Comparison of ENCODE assay signal across 29 mouse cellular contexts in the genomic region with DNA sequence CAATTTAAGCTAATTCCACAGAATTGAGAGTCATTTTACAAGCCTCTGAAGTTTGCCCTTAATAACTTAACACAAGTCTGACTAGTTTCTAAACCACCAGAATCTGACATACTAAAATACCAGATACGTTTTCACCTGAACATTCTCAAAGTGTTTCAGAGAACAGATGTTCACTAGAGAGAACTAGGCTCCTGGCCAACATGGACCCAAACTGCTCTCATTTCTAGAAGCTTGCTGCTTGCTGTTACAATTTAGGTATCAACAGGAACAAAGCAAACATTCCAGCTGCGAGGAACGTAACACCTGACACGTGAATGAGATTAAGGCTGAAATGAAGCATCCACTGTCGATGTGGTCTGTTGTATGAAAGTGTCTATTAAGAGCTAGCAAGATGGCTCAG. TPM values are rescaled to one million over a fixed set of nuclear protein-coding genes. Genes with fewer than 3 reads are reported as not detected.
A peak's percentile ranks its signal among the peaks of the same experiment; 100 is the strongest.
DNase-seq lines count a peak whose midpoint lies in the region; ATAC-seq and TF ChIP-seq lines count a peak whose summit lies in the region.
"Had no signal": no experiment of that assay in that cellular context is flagged by ENCODE, and none has a peak within 500 bp of the region (broad histone marks: within the 10 kb centered on the region; RNA-seq: fewer than 3 reads in every experiment).

No protein-coding gene starts in this region.

- no peak for TF ChIP-seq CTCF in hindbrain, postnatal 0 days (IDR thresholded peaks at IDR 0.05; ENCODE audit: low read depth)
- TF ChIP-seq CTCF in midbrain, postnatal 0 days (IDR thresholded peaks at IDR 0.05), result no peak
- TF ChIP-seq CTCF in small intestine, adult 2 months (IDR thresholded peaks at IDR 0.05; ENCODE audit: extremely low read depth, insufficient read length, insufficient replicate concordance, low read depth, low read length), result no peak

- no peak for ATAC-seq in embryonic facial prominence, embryonic 14.5 days (ENCODE audit: low read depth)
- ATAC-seq in hindbrain, postnatal 0 days, result no peak
- no peak for ATAC-seq in hindbrain, embryonic 11.5 days (ENCODE audit: low FRiP score)
- ATAC-seq in midbrain, postnatal 0 days (ENCODE audit: low FRiP score), result no peak
- no peak for ATAC-seq in midbrain, embryonic 11.5 days (ENCODE audit: low FRiP score)
- ATAC-seq: activated CD4-positive, CD25-positive, alpha-beta regulatory T cell, adult 4 months; CD4-positive, CD25-positive, alpha-beta regulatory T cell, adult 4 months; forebrain, embryonic 13.5 days; forebrain, embryonic 16.5 days; inflammation-experienced regulatory T-cells, adult 6 months had no signal

- H3K9ac ChIP-seq in embryonic facial prominence, embryonic 14.5 days (ENCODE audit: low read depth, low read length), result no peak overlapping the region
- H3K9ac ChIP-seq in hindbrain, postnatal 0 days (replicated peaks; ENCODE audit: low read length), result no peak overlapping the region
- H3K9ac ChIP-seq in hindbrain, embryonic 11.5 days (ENCODE audit: low read depth, low read length), result no peak overlapping the region
- no peak overlapping the region for H3K9ac ChIP-seq in midbrain, postnatal 0 days (replicated peaks; ENCODE audit: low read length, poor library complexity, severe bottlenecking)
- H3K9ac ChIP-seq in midbrain, embryonic 11.5 days (ENCODE audit: low read length), result no peak overlapping the region
- H3K9ac ChIP-seq: embryonic facial prominence, embryonic 13.5 days; forebrain, embryonic 13.5 days; heart, embryonic 12.5 days; heart, embryonic 15.5 days; hindbrain, embryonic 12.5 days; hindbrain, embryonic 15.5 days had no signal

- peaks cover 4% of the 10 kb centered on the region; the same call in 1 of the 2 replicates for H3K36me3 ChIP-seq in embryonic facial prominence, embryonic 14.5 days (ENCODE audit: control insufficient read depth, insufficient read depth, low read length)
- H3K36me3 ChIP-seq in embryonic facial prominence, embryonic 10.5 days (replicated peaks), result peaks cover 6% of the 10 kb centered on the region; the same call in 1 of the 2 replicates
- H3K36me3 ChIP-seq in hindbrain, postnatal 0 days (ENCODE audit: insufficient read depth, low read length), result no peaks in the 10 kb centered on the region
- no peaks in the 10 kb centered on the region for H3K36me3 ChIP-seq in hindbrain, embryonic 11.5 days (ENCODE audit: control insufficient read depth, insufficient read depth, low read length)
- no peaks in the 10 kb centered on the region for H3K36me3 ChIP-seq in midbrain, postnatal 0 days (ENCODE audit: insufficient read depth, low read length)
- H3K36me3 ChIP-seq in midbrain, embryonic 11.5 days (ENCODE audit: control insufficient read depth, insufficient read depth, low read length), result no peaks in the 10 kb centered on the region
- 0 out of 2 replicates have a peak, but pooled peaks cover 1% of the 10 kb centered on the region for H3K36me3 ChIP-seq in small intestine, adult 2 months (ENCODE audit: control insufficient read depth, insufficient read depth, low read length)
- H3K36me3 ChIP-seq: heart, embryonic 15.5 days; hindbrain, embryonic 12.5 days; hindbrain, embryonic 15.5 days had no signal

- no peak overlapping the region for H3K4me2 ChIP-seq in embryonic facial prominence, embryonic 14.5 days (ENCODE audit: low read depth, low read length)
- no peak overlapping the region for H3K4me2 ChIP-seq in hindbrain, postnatal 0 days (ENCODE audit: low read depth, low read length)
- H3K4me2 ChIP-seq in hindbrain, embryonic 11.5 days (replicated peaks; ENCODE audit: low read depth, low read length), result no peak overlapping the region
- no peak overlapping the region for H3K4me2 ChIP-seq in midbrain, postnatal 0 days (ENCODE audit: low read depth, low read length, poor library complexity, severe bottlenecking)
- no peak overlapping the region for H3K4me2 ChIP-seq in midbrain, embryonic 11.5 days
- H3K4me2 ChIP-seq: embryonic facial prominence, embryonic 13.5 days; forebrain, embryonic 13.5 days; heart, embryonic 12.5 days; heart, embryonic 15.5 days; hindbrain, embryonic 12.5 days; hindbrain, embryonic 15.5 days had no signal

- H3K27me3 ChIP-seq in embryonic facial prominence, embryonic 14.5 days (replicated peaks; ENCODE audit: control insufficient read depth, insufficient read depth, low read length), result no peaks in the 10 kb centered on the region
- no peaks in the 10 kb centered on the region for H3K27me3 ChIP-seq in embryonic facial prominence, embryonic 10.5 days (replicated peaks; ENCODE audit: low read depth, poor library complexity, severe bottlenecking)
- H3K27me3 ChIP-seq in hindbrain, postnatal 0 days (ENCODE audit: insufficient read depth, low read length), result no peaks in the 10 kb centered on the region
- H3K27me3 ChIP-seq in hindbrain, embryonic 11.5 days (ENCODE audit: control insufficient read depth, insufficient read depth, low read length), result no peaks in the 10 kb centered on the region
- no peaks in the 10 kb centered on the region for H3K27me3 ChIP-seq in midbrain, postnatal 0 days (ENCODE audit: insufficient read depth, low read length)
- H3K27me3 ChIP-seq in midbrain, embryonic 11.5 days (ENCODE audit: control insufficient read depth, insufficient read depth, low read length), result no peaks in the 10 kb centered on the region
- H3K27me3 ChIP-seq in small intestine, adult 2 months (ENCODE audit: control insufficient read depth, insufficient read depth, low read length), result no peaks in the 10 kb centered on the region
- H3K27me3 ChIP-seq: embryonic facial prominence, embryonic 13.5 days; forebrain, embryonic 13.5 days; heart, embryonic 12.5 days; heart, embryonic 15.5 days; hindbrain, embryonic 12.5 days; hindbrain, embryonic 15.5 days had no signal

- no peak overlapping the region for H3K27ac ChIP-seq in embryonic facial prominence, embryonic 14.5 days (replicated peaks; ENCODE audit: low read depth, low read length)
- no peak overlapping the region for H3K27ac ChIP-seq in embryonic facial prominence, embryonic 10.5 days (replicated peaks)
- no peak overlapping the region for H3K27ac ChIP-seq in hindbrain, postnatal 0 days
- H3K27ac ChIP-seq in hindbrain, embryonic 11.5 days (ENCODE audit: low read depth, low read length), result no peak overlapping the region
- H3K27ac ChIP-seq in midbrain, postnatal 0 days (ENCODE audit: low read depth, low read length), result no peak overlapping the region
- H3K27ac ChIP-seq in midbrain, embryonic 11.5 days (ENCODE audit: low read depth, low read length), result no peak overlapping the region
- H3K27ac ChIP-seq in small intestine, adult 2 months (ENCODE audit: insufficient read depth, low read depth, low read length), result peak overlapping the region; percentile 23
- H3K27ac ChIP-seq: embryonic facial prominence, embryonic 13.5 days; forebrain, embryonic 10.5 days; forebrain, embryonic 13.5 days; heart, embryonic 15.5 days; hindbrain, embryonic 12.5 days; hindbrain, embryonic 15.5 days had no signal

- H3K4me3 ChIP-seq in embryonic facial prominence, embryonic 14.5 days (ENCODE audit: low read depth, low read length), result no peak overlapping the region
- no peak overlapping the region for H3K4me3 ChIP-seq in embryonic facial prominence, embryonic 10.5 days
- no peak overlapping the region for H3K4me3 ChIP-seq in hindbrain, postnatal 0 days (ENCODE audit: low read length)
- H3K4me3 ChIP-seq in hindbrain, embryonic 11.5 days (ENCODE audit: low read depth, low read length), result no peak overlapping the region
- no peak overlapping the region for H3K4me3 ChIP-seq in midbrain, postnatal 0 days (ENCODE audit: low read depth, low read length)
- no peak overlapping the region for H3K4me3 ChIP-seq in midbrain, embryonic 11.5 days (ENCODE audit: low read depth, low read length)
- H3K4me3 ChIP-seq in small intestine, adult 2 months (ENCODE audit: low read depth, low read length), result no peak overlapping the region
- H3K4me3 ChIP-seq: embryonic facial prominence, embryonic 13.5 days; forebrain, embryonic 10.5 days; forebrain, embryonic 13.5 days; heart, embryonic 12.5 days; heart, embryonic 15.5 days; hindbrain, embryonic 12.5 days; hindbrain, embryonic 15.5 days had no signal

- no peak for TF ChIP-seq POLR2A in small intestine, adult 2 months (IDR thresholded peaks at IDR 0.05; ENCODE audit: low read depth, low read length)

- no peaks in the 10 kb centered on the region for H3K9me3 ChIP-seq in embryonic facial prominence, embryonic 14.5 days (ENCODE audit: control insufficient read depth, low read length)
- no peaks in the 10 kb centered on the region for H3K9me3 ChIP-seq in embryonic facial prominence, embryonic 10.5 days
- no peaks in the 10 kb centered on the region for H3K9me3 ChIP-seq in hindbrain, postnatal 0 days (ENCODE audit: low read length)
- H3K9me3 ChIP-seq in hindbrain, embryonic 11.5 days (ENCODE audit: control insufficient read depth, low read length), result no peaks in the 10 kb centered on the region
- H3K9me3 ChIP-seq in midbrain, postnatal 0 days (ENCODE audit: low read length), result no peaks in the 10 kb centered on the region
- no peaks in the 10 kb centered on the region for H3K9me3 ChIP-seq in midbrain, embryonic 11.5 days (ENCODE audit: control insufficient read depth, low read length)
- H3K9me3 ChIP-seq: embryonic facial prominence, embryonic 13.5 days; forebrain, embryonic 10.5 days; forebrain, embryonic 13.5 days; heart, embryonic 12.5 days; heart, embryonic 15.5 days; hindbrain, embryonic 12.5 days; hindbrain, embryonic 15.5 days had no signal

- H3K4me1 ChIP-seq in embryonic facial prominence, embryonic 14.5 days (ENCODE audit: control insufficient read depth, insufficient read depth, low read length), result peaks cover 4% of the 10 kb centered on the region; the same call in 1 of the 2 replicates
- H3K4me1 ChIP-seq in embryonic facial prominence, embryonic 10.5 days, result peaks cover 17% of the 10 kb centered on the region
- no peaks in the 10 kb centered on the region; the same call in 1 of the 2 replicates for H3K4me1 ChIP-seq in hindbrain, postnatal 0 days (ENCODE audit: insufficient read depth, low read length)
- H3K4me1 ChIP-seq in hindbrain, embryonic 11.5 days (replicated peaks; ENCODE audit: control insufficient read depth, insufficient read depth, low read length), result no peaks in the 10 kb centered on the region
- no peaks in the 10 kb centered on the region for H3K4me1 ChIP-seq in midbrain, postnatal 0 days (ENCODE audit: insufficient read depth, low read length)
- no peaks in the 10 kb centered on the region for H3K4me1 ChIP-seq in midbrain, embryonic 11.5 days (ENCODE audit: control insufficient read depth, insufficient read depth, low read length)
- peaks cover 6% of the 10 kb centered on the region; the same call in 1 of the 2 replicates for H3K4me1 ChIP-seq in small intestine, adult 2 months (ENCODE audit: control insufficient read depth, insufficient read depth, insufficient read length, low read length)
- H3K4me1 ChIP-seq: forebrain, embryonic 13.5 days; hindbrain, embryonic 12.5 days; hindbrain, embryonic 15.5 days had no signal

- WGBS in embryonic facial prominence, embryonic 14.5 days, result 58% methylated on average over 5 of the region's 5 CpGs
- 79% methylated on average over 5 of the region's 5 CpGs for WGBS in embryonic facial prominence, embryonic 10.5 days
- WGBS in hindbrain, postnatal 0 days, result 62% methylated on average over 5 of the region's 5 CpGs
- WGBS in hindbrain, embryonic 11.5 days, result 85% methylated on average over 5 of the region's 5 CpGs
- 75% methylated on average over 5 of the region's 5 CpGs for WGBS in midbrain, postnatal 0 days
- 89% methylated on average over 5 of the region's 5 CpGs for WGBS in midbrain, embryonic 11.5 days
- 25% methylated on average over 5 of the region's 5 CpGs for WGBS in small intestine, adult 2 months

- peak; percentile 58 for DNase-seq in embryonic facial prominence, embryonic 14.5 days (ENCODE audit: low spot score)
- no peak for DNase-seq in embryonic facial prominence, embryonic 10.5 days (ENCODE audit: low spot score)
- peak; percentile 24 for DNase-seq in hindbrain, postnatal 0 days (ENCODE audit: low spot score)
- DNase-seq in hindbrain, embryonic 11.5 days (ENCODE audit: low spot score), result no peak
- DNase-seq in midbrain, postnatal 0 days (ENCODE audit: low spot score), result peak; percentile 32
- DNase-seq in midbrain, embryonic 11.5 days (ENCODE audit: low spot score, missing footprints), result no peak
- no peak for DNase-seq in layer of hippocampus, adult 11-12 months (ENCODE audit: low spot score)
- DNase-seq: adrenal gland, adult 8-10 months; adrenal gland, postnatal 25 days; cerebellum, adult 11 months; cerebellum, adult 9-10 months; gastrocnemius, postnatal 25 days; heart, adult 18-20 months; heart, postnatal 10 days; heart, postnatal 36 days; kidney, adult 18-20 months had no signal

RNA-seq across cellular contexts. Expression of gene Tmtc2, which starts 16.7 kb away (rescaled TPM):
- polyA plus RNA-seq in embryonic facial prominence, embryonic 14.5 days (2014; fragmentation: Nextera tagmentation; extraction: Ambion mirVana), result 9.4 and 10.9 TPM in 2 replicates
- 7.7 and 8.5 TPM in 2 replicates for polyA plus RNA-seq in embryonic facial prominence, embryonic 10.5 days (2016; fragmentation: Nextera tagmentation; extraction: Ambion mirVana)
- total RNA-seq in hindbrain, postnatal 0 days (2014; rRNA removed), result 19.3 and 19.4 TPM in 2 replicates
- polyA plus RNA-seq in hindbrain, postnatal 0 days (2015; fragmentation: Nextera tagmentation; extraction: Ambion mirVana), result 7.6 and 8.2 TPM in 2 replicates
- polyA plus RNA-seq in hindbrain, embryonic 11.5 days (2014; fragmentation: Nextera tagmentation; extraction: Ambion mirVana), result 6.4 and 9.5 TPM in 2 replicates
- total RNA-seq in midbrain, postnatal 0 days (2014; rRNA removed), result 12.9 and 14.6 TPM in 2 replicates
- polyA plus RNA-seq in midbrain, postnatal 0 days (2015; fragmentation: Nextera tagmentation; extraction: Ambion mirVana), result 4.1 and 5.3 TPM in 2 replicates
- polyA plus RNA-seq in midbrain, embryonic 11.5 days (2014; fragmentation: Nextera tagmentation; extraction: Ambion mirVana), result 3.7 and 6.0 TPM in 2 replicates
- polyA plus RNA-seq in small intestine, adult 2 months (2012; rRNA removed), result 1.8 and 2.9 TPM in 2 replicates
- total RNA-seq: MEL had no signal
- polyA plus RNA-seq: activated CD4-positive, CD25-positive, alpha-beta regulatory T cell, adult 4 months had no signal

Comparison
In these comparisons a context has a peak if more than half of its experiments do, and no peak if none do; other contexts are left out.
1. DNase-seq: peak in embryonic facial prominence, embryonic 14.5 days (single experiment), hindbrain, postnatal 0 days (single experiment) and midbrain, postnatal 0 days (single experiment); none in embryonic facial prominence, embryonic 10.5 days (single experiment), hindbrain, embryonic 11.5 days (single experiment), midbrain, embryonic 11.5 days (single experiment) and layer of hippocampus, adult 11-12 months (single experiment).